Mouse (Mus musculus): ENCODE measurements around the gene Plxdc1.

The Plxdc1 gene

DNA sequence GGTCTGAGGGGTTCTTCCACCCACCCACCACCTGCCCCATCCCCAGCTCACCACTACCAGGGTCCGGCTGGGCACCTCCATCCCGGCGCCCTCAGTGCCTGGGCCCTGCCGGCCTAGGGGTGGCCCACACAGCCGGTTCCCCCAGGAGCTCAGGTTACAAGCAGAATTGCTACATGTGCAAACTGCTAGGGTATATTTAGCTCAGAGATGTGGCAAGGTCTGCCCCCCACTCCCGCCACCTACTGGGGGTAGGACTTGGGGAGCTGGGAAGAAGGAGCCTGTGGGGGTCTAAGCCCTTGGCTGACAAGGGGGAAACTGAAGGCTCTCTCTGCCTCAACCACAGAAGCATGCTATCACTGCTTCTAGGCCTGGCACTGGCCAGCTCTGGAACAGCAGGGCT lies 32.0 kb upstream of the Plxdc1 start:
- in situ Hi-C loops (cut with MboI, MseI) = no loop called here

DNA sequence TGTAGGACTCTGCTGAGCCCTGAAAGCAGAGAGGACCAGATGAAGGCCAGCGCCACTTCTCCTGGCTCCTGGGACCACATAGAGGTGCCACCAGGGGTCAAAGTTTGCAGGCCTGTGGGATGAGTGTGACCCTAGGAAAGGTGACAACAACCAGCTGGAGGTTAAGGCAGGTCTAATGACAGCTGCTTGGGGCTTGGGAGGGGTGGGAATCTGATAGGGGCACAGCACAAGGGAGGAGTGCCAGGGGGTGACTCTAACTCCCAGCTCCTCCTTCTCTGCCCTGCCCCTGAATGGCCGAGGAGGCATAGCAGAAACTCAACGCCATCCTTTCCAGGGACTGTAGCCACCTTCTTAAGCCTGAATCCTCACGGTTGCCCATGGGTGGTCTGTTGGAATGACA lies 30.6 kb upstream of the Plxdc1 start:
- in situ Hi-C loops (cut with MboI, MseI) = no loop called here

DNA sequence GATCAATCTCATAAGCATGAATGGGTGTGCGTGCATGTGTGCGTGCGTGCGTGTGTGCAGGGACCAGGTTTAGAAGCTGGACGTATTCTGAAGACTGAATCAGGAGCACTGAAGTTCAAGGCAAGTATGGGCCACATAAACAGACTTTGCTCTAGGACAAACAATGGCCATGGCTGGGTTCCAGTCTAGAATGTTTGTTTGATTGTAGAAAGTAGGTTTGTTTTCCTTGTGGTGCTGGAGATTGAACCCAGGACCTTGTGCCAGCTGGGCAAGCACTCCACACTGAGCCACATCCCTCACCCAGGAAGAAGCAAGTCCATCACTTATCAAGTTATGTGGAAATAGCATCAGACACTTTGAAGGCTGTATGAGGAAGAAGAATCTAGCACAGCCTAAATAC lies 29.9 kb upstream of the Plxdc1 start:
- in situ Hi-C loops (cut with MboI, MseI) = no loop called here

DNA sequence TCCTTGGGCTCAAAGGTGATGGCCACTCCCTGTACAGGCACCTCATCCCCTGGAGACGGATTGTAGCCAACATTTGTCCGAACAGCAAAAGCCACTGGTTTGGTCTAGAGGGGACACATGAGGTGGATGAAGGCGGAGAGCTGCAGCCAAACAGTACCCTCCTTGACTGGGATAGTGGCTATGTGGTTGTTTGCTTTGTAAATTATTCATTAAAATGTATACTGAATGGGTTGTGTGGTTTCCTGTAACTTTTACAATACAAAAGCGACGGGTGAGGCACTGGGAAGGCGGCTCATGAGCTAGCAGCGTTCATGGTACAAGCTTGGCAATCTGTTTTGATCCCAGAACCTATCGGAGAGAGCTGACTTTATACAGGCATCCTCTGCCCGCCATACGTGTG lies 26.6 kb upstream of the Plxdc1 start:
- in situ Hi-C loops (cut with MboI, MseI) = no loop called here

DNA sequence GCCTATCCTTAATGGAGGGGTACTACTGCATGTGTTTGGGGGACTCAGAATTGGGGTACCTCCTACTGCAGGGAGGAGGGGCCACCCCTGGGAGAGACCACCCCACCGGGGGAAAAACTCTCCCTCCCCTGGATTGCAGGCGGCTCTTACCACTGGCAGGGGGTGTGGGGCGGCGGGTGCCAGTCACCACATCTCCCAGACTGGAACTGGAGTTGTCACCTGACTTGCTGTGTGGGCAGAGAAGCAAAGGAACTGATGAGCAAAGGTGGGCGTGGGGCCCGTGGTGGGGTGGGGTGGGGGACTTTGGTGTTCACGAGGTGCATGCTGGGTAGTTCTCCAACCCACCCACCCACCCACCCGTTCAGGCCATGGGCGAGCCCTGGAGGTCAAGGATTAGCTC lies 25.5 kb upstream of the Plxdc1 start:
- in situ Hi-C loops (cut with MboI, MseI) = no loop called here

DNA sequence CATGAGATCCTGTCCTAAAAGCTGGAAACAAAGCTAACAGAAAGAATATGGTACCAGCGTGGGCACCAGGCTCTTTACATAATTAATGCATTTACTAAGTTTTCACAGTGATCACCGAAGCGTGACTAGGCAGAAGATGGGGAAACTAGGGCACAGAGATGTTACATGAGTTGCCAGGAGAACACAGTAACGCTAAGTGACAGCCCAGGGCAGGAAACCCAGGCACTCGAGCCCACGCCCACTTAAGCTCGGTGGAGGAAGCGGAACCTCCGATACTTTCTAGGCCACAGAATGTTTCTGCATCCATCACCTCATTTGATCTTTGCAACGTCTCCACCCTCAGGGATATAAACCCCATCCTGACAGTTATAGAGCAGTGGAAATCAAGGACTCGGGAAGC lies 21.8 kb upstream of the Plxdc1 start:
- in situ Hi-C loops (cut with MboI, MseI) = no loop called here

DNA sequence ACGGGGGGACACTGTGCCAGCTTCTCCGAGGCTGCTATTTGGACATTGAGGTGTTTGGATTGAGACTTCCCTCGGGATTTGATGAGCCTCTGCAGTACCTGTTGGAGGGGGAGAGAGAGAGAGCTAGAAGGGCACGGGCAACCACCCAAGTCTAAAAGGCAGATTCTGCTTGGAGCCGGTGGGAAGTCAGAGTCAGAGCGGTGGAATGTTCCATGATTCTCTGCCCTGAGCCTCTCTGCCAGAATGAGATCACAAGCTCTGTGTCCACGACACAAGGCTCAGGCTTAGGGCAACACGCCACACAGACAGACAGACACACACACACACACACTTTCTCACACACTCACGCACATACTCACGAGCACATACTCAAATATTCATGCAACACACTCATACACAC lies 19.4 kb upstream of the Plxdc1 start:
- in situ Hi-C loops (cut with MboI, MseI) = no loop called here

DNA sequence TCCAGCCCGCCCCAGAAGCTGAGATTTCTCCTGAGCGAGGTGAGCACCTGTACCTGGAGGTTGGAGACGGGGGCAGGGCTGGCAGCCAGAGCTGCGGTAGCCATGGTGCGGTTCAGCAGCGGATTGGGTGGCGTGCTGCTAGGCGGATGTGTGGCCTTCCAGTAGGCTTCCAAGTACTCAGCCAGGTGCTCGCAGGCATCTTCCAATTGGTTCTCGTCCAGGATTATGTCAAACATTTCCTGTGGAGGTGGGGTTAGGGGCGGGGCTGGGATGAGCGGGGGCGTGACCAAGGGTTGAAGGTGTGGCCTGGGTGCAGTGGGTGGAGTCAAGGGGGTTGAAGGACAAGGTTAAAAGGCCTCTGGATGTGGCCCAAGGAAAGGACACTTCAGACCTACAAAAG lies 18.8 kb upstream of the Plxdc1 start:
- in situ Hi-C loops (cut with MboI, MseI) = no loop called here

DNA sequence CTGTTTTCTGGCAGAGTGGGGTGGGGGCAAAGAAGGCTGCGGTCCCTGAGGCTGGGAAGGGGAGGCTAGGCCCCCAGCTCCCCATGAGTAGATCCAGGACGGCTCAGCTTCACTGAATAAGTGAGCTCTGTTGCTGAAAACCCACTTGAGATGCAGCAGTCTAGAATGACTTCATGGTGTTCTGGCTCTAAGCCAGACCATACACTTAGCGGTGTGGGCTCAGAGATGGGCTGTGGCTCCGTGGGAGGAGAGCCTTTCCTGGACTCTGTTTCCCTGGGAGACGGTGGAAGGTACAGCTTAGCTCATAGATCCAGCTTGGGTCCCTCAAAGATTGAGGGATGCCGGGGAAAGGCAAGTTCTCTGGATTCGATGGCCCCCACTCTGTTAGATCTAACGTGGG lies 17.9 kb upstream of the Plxdc1 start:
- in situ Hi-C loops (cut with MboI, MseI) = no loop called here

DNA sequence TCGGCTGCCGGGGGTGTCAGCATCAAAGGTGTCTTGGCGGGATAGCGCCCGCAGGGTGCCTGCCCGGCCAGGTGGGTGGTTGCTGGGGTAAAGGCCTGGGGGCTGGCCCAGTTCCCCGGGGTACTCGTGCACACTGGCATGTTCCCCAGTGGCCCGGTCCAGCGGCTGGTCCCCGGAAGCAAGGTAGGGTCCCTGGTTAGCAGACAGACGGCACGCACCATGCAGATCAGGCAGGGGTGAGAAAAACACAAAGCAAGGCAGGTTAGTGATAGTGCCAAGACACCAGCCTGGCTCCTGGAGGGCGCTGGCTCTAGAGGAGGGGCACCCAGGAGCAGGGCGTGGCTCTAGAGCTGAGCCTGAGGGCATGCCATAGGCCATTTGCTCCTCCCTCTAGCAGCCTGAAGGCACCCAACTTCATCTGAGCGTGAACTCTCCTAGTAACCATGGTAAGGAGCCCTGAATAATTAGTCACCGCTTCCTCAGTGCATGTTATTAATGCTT lies 17.0 kb upstream of the Plxdc1 start:
- in situ Hi-C loops (cut with MboI, MseI) = no loop called here

DNA sequence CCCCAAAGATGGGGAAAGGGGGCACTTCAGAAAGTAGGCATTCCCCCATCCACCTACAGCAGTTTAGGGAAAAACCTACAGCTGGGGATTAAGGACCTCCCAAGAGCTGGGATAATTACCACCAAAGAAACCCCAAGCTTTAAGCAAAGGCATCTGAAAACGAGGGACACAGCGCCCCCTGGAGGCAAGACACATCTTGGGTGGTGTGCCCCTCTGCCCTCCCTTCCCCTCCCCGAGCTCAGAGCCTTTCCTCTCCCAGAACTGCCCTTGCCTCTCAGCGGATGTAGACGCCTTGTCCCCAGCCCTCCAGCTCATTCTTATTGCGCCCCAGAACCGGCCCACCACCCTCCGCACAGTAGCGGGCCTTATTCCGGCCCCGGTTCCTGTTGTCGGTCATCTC lies 16.4 kb upstream of the Plxdc1 start:
- in situ Hi-C loops (cut with MboI, MseI) = no loop called here

DNA sequence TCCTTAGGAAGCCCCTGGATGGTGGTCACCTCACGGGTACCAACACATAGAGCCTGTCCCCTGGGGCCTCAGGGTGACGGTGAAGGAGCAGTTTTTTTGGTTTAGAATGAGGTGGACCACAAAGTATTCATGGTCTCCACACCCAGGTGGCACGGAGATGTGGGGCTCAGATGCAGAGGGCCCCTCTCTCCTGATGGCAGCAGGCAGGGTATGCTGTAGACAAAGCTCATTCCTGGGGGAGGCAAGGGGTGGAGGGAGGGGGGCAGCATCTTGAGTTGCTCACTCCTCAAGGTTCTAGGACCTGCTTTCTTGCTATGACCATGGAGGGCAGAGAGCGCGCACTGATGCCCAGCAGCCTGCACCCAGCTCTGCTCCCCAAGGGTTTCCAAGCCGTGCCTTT lies 15.7 kb upstream of the Plxdc1 start:
- in situ Hi-C loops (cut with MboI, MseI) = no loop called here

DNA sequence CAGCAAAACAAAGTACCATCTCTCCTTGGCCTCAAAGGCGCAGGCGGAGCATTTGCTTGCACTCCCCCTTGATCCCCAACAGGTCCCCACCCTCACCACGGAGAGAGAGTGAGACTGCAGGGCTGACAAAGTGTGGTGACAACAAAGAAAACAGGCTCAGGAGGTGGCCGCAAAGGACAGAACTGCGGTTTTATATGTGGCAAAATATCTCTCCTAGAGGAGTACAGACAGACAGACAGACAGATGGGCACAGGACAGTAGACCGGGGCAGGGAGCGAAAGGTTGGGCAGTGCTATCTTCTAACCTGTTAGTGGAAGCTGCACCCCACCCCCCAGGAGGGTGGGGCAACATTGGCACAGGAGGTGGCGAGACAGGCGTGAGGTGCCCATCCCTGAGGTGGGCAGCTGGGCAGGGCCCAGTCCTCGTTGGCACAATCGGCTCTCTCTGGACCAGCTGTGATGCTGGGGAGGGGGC lies 15.1 kb upstream of the Plxdc1 start:
- in situ Hi-C loops (cut with MboI, MseI) = no loop called here

DNA sequence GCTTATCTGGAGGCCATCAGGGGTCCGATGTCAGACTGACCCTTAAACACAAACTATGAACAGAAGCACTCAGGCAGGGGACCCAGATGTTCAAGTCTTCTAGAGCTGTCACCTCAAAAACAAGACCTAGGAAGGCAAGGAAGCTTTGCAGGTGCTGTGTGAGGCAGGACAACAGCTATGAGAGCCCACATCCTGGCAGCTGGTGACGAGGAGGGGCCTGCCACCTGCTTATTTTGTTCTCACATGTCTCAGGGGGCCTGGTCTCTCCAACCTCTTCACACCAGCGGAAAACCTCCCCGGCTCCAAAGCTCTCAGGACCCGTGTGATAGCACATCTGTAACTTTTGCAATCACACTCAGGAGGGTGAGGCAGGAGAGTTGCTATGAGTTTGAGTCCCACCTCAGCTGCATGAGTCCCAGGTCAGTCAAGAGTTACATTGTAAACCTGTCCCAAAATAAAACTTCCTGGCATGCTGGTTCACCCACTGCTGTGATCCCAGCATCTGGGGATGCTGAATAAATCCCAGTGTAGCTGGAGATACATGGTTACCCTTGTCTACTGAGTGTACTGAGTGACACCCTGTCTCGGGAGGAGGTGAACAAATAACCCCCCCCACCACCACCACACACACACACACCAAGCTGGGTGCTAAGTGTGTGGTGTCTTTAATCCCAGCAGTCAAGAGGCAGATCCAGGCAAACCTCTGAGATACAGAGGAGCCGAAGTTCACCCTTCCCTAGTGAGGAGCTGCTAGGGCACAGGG lies 14.3 kb upstream of the Plxdc1 start:
- in situ Hi-C loops (cut with MboI, MseI) = no loop called here

DNA sequence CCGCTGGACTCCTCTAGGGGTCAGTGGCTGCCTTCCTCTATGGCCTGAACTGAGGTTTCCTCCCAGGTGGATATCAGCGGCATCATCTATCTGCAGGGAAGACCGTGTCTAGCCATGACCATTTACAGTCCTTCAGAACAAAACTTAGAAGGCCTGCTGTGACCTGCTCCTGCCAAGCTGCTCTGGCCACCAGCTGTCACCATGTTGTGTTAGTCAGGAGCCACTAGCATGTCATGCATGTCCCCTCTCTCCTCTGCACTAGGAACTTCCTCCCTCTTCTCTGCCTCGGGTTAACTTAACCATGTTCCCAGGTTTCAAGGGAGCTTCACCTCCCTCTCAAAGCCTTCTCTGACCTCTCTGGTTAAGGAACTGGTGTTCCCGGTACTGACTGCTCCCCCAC lies 13.5 kb upstream of the Plxdc1 start:
- in situ Hi-C loops (cut with MboI, MseI) = no loop called here

DNA sequence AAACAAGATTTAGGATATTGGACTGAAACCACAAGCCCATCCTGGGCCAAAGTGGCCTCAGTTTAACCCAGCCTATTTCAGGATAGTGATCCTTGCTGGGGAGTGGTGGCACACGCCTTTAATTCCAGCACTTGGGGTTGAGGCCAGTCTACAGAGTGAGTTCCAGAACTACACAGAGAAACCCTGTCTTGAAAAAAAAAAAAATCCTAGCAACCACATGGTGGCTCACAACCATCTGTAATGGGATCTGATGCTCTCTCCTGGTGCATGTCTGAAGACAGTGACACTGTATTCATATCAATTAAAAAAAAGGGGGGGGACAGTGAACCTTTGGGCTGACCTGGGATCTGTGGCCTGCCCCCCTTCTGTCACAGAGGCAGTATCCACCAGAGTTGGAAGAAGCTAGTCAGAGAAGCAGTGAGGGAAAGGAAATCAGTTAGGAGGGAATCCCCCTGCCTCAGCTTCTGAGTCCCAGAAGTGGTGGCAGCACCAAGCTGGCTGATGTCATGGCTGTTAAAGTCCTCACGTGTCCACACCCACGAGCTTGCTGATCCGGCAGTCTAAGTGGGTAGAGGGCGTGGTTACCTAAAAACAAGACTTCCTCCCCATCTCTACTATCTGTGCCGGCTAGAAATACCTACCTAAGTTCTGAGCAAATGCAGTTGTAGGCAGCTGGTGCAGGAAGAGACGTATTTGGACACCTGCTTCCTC lies 12.8 kb upstream of the Plxdc1 start:
- in situ Hi-C loops (cut with MboI, MseI) = no loop called here

DNA sequence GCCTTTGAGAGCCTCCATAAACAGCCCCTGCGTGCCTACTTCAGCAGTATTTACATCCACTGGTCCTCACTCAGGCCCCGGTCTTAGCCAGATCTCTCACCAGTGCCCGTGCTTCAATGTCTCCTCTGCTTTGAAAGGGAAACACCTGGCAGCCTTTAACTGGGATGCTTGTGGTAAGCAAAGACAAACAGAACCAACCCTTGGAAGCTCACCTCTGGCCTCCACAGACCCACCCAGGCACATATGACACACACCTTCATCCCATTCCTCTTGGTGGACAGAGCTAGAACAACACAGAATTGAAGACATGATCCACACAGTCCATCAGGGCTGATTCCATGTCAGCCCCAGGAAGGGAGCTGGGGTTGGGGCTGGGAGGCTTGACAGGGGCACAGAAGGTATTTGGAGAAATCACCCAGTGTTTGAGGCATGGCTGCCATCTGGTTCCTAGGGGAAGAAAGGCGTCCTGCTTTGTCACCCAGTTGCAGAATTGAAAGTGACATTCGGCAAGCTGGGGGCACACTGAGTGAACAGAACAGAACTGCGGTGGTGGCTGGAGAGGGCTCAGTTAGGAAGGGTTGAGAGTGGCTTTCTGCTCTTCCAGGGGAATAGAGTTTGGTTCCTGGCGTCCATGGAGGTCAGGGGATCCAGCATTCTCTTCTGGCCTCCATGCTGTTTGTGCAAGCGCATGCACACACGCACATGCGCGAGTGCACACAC lies 12.0 kb upstream of the Plxdc1 start:
- in situ Hi-C loops (cut with MboI, MseI) = no loop called here

DNA sequence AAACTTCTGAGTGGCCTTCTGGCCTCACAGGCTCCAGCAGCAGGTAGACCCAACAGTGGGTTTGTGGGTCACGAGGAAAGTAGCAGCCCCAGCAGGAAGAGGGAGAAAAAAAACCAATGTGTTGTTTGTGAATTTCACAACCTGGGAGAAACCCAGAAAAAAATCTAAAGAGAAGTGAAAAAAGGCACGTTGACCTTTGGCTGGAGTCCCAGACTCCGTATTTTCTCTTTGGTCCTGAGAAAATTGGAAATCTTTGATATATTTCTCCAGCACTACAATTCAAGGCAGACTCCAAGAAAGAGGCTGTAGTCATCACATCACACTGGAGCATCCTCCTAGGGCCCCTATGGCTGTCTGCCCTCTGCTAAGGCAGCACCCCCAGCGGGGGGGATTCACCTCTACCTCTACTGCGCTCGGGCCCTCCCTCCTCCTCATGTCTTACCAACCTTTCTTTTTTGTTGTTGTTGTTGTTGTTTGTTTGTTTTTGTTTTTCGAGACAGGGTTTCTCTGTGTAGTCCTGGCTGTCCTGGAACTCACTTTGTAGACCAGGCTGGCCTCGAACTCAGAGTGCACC lies 11.2 kb upstream of the Plxdc1 start:
- in situ Hi-C loops (cut with MboI, MseI) = no loop called here

DNA sequence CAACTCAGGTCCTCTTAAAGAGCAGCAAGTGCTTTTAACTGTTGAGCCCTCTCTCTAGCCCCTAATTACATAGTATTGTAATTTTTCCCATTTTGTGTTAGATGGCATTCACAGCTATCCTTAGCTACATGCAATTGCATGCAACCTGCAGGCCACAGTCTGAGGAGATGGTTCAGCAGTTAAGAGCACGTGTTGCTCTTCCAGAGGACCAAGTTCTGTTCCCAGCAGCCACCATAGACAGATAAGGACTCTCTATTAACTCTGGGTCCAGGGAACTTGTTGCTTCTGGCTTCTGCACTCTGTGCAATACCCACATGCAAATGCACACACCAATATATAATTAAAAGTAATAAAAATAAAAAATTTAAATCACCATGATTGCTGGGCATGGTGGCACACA lies 10.4 kb upstream of the Plxdc1 start:
- in situ Hi-C loops (cut with MboI, MseI) = no loop called here

DNA sequence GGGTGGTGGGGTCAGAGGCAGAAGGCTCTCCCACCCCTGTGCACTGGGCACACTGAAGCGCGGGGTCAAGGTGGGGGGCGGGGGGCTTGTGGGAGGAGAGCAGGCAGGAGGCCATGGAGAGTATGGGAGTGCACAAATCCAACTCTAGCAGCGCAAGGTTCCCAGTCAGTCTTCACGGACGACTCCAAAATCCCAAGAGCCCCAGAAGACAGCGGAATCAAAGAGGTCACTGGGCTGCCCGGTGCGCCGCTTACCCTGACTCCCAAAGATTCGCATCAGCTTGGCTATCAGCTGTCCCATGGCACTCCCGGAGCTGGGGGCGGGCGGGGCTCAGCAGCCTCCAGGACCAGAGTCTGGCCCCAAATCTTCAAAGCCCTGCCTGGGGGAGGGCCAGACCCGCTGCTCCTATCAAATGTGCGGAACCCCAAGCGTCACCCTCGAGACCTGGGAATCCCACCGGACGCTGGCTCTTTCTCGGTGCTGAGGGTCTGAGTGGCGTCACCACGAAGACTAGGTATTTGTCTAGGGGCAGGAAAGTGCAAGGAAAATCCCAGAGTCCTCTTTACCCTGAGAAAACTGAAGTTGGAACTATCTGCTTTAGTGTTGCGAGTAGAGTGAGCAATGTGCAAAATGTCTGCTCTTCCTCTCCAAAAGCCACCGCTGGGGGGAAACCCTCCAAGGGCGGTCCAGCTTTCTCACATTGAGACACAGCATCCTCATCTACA lies 9.5 kb upstream of the Plxdc1 start, which contains the start of gene Arl5c:
TSS of gene Arl5c (minus strand) at position 618 of the 725 bp plus-strand sequence.
- in situ Hi-C loops (cut with MboI, MseI) = no loop called here

DNA sequence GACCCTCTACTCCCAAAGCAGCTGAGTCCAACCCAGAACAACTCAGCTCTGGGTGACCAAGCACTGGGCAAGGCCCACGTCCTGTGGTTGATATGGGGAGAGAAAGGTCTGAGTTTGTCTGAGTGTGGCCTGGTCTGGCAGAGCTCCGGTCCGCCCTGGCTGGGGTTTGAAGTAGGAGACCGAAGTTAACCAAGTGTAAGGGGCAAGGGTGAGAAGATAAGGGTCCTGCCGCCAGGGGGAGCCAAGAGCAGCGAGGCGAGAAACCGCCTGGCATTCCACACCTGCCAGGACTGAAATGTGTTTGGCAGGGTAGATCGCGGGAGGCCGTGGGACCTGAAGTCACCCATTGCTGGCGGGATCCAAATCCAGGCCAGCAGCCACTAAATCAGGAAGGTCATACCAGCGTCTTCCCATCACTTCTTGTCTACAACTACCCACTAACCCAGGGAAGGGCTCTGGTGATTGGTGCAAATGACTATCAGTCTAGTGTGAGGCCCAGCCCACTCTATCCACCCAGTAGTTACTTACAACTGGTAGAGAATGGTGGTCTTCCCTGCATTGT lies 8.4 kb upstream of the Plxdc1 start:
- in situ Hi-C loops (cut with MboI, MseI) = no loop called here
